Mouse (Mus musculus) kidney, postnatal 10 days (tissue): ENCODE results near the gene Rnf114.

ENCODE experiments used
- DNase-seq: peaks from one replicate; pipeline ENCODE4 v3.0.0; 2021; ENCODE audit warnings: mixed read lengths

Rnf114 gene

DNA sequence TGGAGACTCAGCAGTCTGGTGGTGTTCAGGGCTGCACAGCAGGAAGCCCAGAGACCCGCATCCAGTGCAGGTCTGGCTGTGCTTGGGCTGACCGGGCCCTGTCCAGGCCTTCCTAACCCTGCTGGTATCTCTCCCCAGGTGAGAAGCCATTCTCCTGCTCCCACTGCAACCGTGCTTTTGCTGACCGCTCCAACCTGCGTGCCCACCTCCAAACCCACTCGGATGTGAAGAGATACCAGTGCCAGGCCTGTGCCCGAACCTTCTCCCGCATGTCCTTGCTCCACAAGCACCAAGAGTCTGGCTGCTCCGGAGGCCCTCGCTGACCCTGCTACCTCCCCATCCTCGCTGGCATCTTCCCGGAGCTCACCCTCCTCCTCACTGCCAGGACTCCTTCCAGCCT is 49.3 kb downstream of the Rnf114 start:
- peak; percentile 38 for DNase-seq

DNA sequence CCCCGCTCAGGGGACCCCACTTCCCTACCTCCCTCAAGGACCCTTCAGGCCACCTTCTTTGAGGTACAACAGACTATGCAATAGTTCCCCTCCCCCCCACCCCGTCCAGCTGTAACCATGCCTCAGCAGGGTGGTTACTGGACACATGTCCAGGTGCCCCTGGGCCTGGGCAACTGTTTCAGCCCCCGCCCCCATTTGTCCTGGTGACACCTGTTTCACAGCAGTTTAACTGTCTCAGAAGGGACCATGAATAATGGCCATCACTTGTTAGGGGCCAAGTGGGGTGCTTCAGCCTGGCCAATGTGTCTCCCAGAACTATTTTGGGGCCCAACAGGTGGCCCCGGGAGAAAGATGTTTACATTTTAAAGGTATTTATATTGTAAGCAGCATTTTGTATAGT is 49.9 kb downstream of the Rnf114 start:
- no peak for DNase-seq

DNA sequence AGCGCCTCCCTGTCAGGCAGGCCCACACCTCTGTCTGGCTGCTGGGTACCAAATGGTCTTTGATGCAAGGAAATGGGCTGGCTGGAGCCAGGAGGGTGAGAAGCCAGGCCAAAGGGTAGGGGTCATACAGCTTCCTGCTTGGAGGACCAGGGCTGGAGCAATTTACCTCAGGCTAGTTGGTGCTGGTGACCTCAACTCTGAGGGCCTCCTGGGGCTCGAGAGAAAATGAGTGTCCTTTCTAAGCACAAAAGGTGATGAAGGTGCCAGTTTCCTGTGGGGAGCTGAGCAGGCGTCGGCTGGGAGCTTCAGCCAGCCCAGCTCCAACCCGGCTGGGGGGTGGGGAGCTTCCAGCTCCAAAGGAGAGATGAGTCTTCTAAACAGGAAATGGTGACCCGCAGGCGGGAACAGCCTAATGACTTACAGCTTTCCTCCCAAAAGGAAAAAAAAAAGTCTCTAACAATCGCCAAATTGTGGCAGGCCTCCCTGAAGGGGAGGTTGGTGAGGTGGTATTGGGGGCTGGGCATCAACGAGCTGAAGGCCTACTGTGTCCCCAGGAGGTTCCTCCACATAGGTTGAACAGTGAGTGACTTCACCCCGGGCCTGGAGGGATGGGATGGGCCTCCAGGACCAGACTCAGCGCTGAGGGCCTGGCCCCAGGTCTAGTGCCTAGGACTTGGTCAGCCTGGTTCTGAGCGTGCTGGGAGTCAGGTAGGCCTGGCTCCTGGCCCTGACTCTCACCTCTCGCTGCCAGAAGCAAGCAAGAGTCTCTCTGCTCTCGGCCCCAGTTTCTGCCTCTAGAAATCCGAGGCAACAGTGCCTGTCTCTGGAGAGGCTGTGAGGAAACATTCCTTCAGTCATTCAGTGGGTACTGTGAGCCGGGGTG is 50.9 kb downstream of the Rnf114 start:
- peak; percentile 84 for DNase-seq

DNA sequence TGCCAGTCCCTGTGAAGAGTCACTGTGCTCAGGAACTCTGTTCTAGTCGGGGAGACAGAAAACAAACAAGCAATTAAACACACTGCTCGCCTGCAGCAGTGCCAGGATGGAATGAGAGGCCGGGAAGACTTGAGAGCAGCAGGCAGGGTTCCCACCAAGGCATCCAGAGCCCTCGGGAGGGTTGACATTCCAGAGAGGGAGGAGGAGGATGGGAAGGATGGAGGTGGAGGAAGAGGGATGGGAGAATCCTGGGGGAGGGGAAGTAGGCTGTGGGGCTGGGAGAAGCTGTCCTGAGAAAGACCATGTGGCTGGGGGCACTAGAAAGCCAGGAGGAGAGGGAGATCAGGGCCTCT is 51.5 kb downstream of the Rnf114 start:
- peak; percentile 71 for DNase-seq

DNA sequence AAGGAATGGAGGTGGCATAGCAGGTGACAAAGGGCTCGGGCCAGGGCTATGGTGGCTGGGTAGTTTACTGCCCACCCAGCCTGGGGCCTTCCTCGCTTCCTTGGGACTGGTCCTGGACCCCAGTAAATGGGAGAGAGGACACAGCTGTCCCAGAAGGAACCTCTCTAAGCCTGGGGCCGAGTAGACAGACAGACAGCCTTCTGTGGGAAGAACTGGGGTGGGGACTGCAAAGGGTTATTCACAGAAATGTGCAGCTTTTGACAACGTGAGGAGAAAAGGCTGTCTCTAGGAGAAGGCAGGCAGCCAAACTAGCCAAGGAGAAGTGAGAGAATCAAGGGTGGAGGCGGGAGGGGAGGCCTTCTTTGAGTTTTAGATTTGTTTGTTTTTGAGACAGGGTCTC is 52.0 kb downstream of the Rnf114 start:
- DNase-seq = peak; percentile 73

DNA sequence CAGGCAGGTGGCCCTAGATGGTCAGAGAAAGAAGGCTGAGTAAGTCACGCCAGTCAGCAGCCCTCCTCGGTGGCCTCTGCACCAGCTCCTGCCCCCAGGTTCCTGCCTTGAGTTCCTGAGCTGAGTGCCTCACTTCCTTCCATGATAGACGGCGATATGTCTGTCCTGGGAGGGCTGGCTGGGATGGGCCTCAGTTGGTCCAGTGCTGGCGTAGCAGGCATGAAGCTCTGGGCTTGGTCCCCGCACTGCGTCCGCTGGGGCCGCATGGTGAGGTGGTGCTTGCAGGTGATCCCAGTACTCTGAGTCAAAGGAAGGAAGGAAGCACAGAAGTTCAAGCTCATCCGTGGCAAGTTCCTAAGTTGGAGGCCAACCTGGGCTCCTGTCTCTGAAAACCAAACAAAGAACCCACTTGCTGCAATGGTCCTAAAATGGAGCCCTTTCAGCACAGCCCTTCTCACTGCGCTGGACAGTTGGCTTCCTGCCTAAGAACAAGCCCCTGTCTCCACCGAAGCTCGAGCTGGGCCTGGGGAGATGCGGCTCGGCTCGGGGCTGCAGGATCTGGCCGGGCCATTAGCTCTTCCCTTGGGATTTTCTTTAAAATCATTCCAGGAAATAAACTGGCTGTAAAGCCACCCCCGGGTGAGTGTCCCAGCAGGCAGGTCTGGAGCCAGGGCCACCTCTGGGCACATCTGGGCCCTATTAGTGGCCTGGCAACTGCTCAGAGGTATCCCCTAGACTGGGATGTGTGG is 54.2 kb downstream of the Rnf114 start:
- peak; percentile 71 for DNase-seq

DNA sequence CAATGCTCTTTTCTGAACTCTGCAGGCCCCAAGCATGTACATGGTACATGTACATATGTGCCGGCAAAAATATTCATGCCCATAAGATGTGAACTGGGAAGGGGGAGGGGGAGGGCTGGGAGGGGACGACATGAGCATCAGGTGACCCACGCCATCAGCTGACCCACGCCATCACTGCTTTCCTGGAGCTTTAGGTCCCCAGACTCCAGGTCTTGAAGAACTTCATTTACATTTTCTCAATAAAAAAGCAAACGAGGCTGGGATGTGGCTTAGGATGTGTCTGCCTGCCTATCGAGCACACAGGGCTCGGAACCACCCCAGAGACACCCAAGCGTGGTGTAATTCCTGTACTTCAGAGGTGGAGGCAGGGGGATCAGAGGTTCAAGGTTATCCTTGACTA is 55.0 kb downstream of the Rnf114 start:
- no peak for DNase-seq

DNA sequence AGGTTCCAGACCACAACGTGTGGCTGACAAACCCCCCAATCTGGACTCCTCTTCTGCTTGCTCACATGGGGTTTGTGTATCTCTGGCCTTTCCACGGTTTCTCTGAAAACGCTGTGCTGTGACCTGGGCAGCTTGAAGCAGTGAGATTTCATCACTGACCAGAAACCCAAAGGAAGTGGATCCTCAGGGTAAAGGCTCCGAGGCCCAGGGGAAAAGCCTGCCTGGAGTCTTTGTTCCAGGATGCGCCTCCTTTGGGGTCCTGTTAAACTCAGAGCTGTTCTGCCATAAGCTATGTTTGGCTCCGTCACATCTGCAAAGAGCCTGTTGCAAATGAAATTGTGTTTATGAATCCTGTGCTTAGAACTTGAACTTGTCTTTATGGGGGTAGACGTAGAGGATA is 56.5 kb downstream of the Rnf114 start:
- no peak for DNase-seq

DNA sequence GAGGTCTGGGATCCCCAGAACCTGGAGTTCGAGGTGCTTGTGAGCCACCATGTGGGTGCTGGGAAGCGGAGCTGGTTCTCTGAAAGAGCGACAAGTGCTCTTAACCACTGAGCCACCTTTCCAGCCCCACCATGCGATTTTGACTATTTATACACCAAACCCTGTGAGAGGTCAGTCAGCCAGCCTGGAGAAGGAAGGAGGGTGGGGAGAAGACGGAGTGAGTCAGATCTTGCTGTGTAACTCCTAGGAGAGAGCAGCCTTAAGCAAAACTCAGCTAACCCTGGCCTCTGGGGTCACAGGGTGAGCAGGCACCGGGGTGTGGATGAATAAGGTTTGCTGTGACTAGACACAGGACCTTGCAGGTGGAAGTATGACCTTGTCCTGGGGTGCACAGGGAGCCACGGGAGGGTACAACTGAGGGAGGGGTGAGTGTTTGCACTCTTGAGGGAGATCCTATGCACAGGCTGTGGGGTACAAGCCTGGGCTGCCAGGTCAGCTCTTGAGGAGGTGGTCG is 58.0 kb downstream of the Rnf114 start:
- no peak for DNase-seq

DNA sequence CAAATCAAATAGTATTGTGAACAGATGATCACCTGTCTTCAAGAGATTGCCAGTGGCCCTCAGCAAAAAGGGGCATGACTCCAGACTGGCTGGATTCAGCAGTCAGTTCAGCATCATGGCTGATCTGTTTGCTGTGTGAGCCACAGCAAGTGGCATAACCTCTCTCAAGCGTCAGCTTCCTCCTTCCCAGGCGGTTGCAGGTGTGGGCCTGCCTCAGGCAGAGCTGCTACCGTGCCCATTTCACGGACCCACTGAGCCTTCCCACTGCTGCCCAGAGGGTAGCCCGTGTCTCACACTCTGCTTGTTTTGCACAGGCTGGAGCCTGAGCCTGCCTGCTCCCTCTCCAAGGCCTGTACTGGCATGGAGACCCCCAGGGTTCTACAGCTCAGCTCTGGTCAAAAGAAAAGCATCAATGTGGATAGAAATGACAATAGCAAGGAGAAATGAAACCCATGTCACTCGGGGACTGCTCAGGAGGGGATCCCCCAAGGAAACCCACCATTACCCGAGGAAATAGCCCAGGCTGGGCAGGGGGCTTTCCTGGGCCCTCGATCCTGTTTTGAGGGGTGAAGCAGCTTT is 59.0 kb downstream of the Rnf114 start:
- DNase-seq = no peak

DNA sequence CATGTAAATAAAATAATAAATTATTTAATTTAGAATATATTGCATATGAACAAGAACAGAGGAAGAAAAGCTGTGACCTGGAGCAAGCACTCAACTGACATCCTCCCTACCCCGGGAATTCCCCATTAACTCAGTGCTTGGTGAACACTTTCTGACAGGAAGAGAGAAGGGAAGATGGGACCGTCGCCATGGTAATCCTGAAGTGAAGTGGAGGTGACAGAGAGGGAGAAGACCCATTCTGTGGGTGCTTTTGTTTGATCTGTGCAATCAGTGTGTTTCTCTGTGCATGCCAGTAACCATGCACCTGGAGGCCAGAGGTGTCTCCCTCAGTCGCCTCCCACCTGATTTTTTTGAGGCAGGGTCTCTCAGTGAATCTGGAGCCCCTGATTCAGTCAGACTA is 59.8 kb downstream of the Rnf114 start:
- no peak for DNase-seq

DNA sequence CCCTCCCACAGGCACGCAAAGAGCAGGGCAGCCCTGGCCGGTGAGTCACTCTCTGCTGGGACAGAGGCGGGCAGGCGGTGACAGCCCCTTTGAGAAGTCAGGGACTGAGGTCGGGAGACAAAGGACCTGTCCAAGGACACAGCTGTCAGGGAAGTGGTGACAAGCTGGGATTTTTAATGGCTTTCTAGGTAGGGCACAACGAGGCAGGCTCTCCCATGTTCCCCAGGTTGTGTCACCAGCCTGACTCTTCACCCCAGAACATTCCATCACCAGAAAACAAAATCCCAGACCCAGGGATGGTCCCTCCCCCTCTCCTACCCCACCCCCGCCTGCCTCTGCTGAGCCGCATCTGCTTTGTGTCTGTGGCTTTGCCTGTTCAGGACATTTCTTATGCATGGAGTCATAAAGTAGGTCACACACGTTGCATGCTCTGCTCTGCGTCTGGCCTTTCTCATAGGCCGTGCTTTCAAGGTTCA is 60.5 kb downstream of the Rnf114 start:
- no peak for DNase-seq

DNA sequence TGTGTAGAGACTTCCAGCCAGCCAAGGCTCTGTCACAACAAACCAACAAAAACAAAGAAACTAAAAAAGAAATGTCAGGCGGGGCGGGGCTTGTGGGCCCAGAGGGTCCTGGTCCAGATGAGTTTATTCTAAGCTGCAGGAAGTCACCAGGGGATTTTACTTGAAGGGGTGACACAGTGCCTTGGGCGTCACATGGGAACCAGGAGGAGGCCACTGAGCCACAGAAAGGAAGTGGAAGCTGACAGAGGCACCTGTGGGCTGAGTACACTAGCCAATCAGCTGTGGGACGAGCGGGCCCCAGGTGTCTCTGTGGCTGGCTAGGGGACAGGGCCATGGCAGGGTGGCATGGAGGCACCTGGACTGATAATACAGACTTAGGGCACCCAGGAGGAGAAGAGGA is 63.3 kb downstream of the Rnf114 start:
- DNase-seq = no peak

DNA sequence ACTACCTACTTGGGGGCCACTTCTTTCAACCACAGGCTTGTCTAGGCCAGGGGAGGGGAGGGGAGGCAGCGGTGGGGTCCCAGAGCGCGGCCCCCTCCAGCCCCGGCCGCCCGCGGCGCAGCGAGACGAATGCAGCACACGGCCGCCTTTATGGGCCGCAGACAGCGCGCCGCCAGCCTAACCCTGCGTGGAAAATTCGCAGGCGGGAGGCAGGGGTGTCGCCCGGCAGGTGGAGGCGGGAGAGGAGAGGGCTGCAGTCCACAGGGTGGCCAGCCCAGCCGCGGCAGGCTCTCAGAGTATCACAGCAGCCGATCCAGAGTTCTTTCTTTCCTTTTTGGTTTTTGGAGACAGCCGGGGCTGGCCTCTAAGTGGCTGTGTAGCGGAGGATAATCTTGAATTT is 67.0 kb downstream of the Rnf114 start:
- peak; percentile 41 for DNase-seq

DNA sequence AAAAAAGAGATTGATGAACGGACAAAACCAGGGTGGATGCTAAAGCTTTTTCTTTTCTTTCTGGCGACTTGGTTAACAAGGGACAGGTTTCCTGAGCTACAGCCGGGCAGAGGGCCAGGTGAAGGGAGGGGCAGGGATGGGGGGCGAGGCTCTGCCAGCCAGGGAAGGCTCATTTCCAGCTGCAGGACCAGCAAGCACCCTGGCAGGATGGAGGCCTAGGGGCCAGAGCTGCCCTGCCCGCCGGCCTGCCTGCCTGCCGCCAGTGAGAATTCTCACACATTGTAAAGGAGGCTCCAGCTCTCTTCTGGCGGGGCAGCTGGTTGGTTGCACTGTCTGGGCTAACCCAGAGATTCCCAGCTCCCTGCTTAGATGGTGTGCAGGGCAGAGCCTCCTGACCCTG is 69.7 kb downstream of the Rnf114 start:
- peak; percentile 70 for DNase-seq

DNA sequence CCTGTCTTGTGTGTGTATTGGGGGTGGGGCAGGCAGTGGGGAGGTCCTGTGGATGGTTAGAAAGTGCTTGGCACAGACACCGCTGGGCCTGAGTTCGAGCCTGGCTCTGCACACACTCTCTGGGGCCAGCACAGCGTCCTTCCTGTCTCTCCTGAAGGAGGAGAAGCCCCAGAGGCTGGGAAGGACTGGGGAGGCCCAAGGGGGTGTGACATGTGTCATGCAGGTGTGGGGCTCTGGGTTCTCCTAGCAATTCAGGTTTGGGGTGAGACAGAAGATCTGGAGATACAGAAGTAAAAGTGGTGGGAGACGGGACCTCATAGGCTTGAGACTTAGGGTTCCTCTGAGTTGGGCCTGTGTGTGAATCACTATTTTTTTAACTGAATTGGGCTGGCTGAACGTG is 70.6 kb downstream of the Rnf114 start:
- no peak for DNase-seq

DNA sequence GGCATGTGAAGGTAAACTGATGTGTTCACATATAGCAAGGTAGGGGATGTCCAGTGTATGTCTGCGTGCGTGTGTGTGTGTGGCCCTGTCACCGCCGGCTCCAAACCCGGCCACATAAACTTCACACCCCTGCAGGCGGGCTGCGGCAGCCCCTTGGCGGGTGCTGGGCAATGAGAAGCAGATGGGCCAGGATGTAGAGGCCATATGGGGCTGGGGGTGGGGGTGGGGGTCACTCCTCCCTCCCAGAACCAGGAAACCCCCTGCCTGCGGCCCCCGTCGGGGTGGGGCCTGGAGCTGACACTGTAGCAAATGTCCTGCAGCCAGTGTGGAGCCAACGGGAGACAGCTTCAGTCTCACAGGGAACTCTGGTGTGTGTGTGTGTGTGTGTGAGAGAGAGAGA is 71.3 kb downstream of the Rnf114 start:
- DNase-seq = no peak

DNA sequence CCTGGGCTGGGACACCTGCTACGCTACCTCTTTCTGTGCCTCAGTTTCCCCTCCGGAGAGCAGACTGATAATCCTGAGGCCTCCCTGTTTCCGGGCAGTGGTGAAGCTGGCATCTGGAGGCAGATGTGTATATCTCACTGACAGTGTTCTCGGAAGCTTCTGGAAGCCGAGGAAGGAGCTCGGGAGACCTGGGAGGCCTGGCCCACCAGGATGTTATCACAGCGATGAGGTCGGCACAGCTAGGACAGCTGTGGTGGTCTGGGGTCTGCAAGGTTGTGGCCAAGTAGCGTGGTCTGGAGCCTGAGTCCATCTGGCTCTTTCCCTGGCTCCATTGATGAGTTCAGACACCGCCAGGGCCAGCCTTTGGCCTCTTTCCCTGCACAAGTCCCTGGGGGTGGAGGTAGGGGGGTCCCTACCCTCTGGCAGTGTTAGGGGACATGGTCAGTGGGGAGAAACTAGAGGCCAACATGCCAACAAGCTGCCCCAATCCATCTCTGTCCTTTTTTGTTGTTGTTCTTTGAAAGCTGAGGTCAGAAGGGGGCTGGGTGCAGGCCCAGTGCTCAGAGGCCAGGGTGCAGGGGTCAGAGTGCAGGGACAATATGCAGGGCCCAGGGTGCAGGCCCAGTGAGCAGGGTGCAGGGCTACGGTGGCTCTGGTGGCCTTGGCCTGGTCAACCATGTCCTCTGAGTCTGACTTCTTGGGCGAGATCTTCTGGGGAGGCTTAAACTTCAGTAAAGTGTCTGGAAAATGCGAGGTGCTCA is 72.3 kb downstream of the Rnf114 start:
- DNase-seq = no peak

DNA sequence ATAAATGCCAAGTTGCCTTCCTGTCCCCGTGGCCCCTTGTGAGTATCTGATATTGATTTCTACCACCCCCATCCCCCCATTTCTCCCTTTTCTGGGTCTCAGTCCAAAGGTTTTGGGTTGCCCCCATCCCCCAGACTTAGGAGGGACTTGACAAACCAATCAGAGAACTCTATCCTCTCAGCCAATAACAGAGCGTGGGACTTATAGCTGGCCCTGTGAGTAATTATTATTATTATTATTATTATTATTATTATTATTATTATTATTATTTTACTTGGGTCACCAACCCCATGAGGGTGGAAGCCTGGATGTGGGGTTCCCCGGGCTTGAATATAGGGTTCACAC is 72.8 kb downstream of the Rnf114 start:
- no peak for DNase-seq

DNA sequence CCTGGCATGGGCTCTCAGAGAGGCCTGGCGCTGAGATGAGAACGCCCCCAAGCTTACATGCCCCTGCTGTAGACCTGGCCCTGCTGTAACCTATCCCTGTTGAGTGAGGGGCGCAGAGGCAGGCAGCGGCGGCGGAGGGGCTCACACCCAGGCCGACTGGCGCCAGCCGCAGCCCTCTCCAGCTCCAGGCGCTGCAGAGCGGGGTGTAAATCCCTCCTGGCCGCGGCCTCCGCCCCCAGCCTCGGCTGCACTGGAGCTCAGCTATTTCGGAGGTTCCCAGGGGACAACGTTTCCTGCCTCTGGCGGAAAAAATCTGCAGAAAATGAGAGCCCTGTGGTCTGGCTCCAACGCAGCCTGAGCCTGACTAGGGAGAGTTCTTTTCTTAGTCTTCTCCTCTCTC is 73.2 kb downstream of the Rnf114 start:
- peak; percentile 87 for DNase-seq
